Mouse (Mus musculus) liver, embryonic 14 days (tissue): ENCODE measurements around the gene Caly. TPM values are rescaled to one million over a fixed set of nuclear protein-coding genes. Genes with fewer than 3 reads are reported as not detected.

Experiments
- polyA plus RNA-seq: library from polyadenylated mRNA; depleted of rRNA; stranded (reverse); fragments of >200 nt; gene quantifications from 2 replicates; pipeline ENCODE4 v1.2.3, GENCODE M21; 2012; rRNA removed

The Caly gene
- polyA plus RNA-seq, result 0.02 and 0.03 TPM in 2 replicates

DNA sequence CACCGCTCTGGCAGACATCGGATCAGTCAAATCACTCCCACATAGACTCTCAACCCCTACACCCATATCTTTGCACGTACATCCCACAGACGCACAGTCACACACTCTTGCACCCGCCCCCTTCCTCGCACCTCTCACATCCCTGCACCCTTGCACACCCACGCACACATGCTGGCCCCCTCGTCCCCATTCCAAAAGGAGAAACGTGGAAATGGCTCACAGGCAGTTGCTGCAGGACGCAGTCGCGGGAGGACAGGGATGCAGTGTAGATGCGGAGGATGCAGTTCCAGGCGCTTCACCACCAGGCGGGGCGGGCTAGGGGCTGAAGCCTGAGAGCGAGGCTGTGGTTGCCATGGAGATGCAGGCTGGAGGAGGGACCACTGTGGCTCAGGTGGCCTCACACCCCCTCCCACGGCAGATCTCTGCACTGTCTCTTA lies at the start of gene Caly:
Gene Caly, minus strand, starts transcription at position 307 of the 437 bp plus-strand sequence.

GRCm38 (mm10) chr7:140116329-140117054 lies 34.1 kb upstream of the Caly start, which contains the start of gene Echs1:
Gene Echs1, minus strand, starts transcription at chr7:140116476.

GRCm38 (mm10) chr7:140115583-140116328 lies 33.4 kb upstream of the Caly start, which contains the start of gene Paox:
Gene Paox, plus strand, starts transcription at chr7:140115799.

DNA sequence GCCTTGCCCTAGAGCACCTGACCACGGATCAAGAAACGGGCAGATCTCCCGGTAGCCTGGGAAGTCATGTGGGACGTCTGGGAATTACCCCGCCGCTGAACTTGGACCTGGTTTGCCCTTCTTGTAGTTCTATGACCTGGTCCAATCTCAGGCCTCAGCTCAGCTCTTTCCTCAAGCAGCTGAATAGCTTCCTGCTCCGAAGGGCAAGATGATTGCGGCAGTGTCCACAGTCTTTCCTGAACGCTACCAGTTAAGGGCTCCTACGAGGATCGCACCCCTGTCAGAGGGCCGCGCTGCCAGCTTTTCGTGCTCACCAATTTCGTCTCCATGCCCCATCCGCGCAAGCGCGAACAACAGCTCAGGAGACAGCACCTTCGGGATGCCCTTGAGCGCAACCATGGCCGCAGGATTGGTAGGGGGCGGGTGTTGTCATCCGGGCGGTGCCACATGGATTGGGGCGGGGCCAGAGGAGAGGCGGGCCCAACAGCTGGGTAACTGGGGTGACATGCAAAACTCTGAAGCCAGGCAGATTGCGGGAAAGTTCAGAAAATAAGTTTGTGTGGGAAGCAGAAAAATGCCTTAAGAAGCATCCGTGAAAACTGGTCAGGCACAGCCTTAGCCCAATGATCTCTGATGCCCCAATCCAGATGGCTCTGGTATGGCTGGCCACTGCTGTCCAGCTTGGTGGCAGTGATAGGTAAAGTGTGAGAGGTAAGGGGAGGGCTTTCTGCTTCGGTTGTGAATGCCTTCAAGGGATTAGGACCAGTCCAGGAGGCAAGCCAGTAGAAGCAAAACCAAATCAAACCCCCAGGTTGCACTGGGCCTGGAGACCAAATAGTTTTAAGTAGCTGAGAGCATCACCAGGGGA lies 19.9 kb upstream of the Caly start, which contains the start of gene Fuom:
Gene Fuom, minus strand, starts transcription at position 449 of the 868 bp plus-strand sequence.

GRCm38 (mm10) chr7:140092924-140093528 lies 10.7 kb upstream of the Caly start, which contains the start of gene Prap1:
Gene Prap1, plus strand, starts transcription at chr7:140093395.

DNA sequence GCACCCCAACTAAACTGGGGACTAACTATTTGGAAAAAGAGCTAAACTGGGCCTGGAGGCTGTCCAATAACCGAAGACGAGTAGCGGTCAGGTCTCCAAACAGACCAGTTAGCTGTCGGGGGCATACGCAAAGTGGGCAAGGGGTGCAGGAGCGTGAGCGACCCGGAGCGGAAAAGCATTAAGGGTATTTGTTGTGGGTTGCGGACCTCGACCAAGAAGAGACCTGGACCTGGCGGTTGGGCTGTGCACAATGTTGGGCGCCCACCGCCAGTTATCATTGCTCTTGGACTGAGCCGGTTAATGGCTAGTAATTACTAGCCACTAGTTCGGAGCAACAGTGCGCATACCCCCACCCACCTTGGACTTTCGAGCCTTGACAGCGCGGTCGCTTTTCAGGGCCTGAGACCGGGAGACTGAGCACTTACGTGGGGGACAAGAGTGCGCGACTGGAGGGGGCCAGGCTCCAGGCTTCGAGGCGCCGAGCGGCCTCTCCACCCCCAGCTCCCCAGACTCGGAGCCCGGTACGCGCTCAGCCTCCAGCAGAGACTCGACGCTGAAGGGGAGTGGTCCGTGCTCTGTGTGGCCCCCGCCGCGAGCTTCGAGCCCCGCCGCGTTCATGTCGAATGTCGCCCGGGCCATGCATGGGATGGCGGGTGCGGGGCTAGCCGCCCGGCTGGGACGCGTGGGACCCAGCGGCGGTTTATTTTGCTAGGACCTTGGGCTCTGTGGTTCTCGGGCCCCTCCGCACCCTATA lies 33.8 kb downstream of the Caly start, which contains the start of gene Msx3:
Gene Msx3, minus strand, starts transcription at position 729 of the 754 bp plus-strand sequence.

DNA sequence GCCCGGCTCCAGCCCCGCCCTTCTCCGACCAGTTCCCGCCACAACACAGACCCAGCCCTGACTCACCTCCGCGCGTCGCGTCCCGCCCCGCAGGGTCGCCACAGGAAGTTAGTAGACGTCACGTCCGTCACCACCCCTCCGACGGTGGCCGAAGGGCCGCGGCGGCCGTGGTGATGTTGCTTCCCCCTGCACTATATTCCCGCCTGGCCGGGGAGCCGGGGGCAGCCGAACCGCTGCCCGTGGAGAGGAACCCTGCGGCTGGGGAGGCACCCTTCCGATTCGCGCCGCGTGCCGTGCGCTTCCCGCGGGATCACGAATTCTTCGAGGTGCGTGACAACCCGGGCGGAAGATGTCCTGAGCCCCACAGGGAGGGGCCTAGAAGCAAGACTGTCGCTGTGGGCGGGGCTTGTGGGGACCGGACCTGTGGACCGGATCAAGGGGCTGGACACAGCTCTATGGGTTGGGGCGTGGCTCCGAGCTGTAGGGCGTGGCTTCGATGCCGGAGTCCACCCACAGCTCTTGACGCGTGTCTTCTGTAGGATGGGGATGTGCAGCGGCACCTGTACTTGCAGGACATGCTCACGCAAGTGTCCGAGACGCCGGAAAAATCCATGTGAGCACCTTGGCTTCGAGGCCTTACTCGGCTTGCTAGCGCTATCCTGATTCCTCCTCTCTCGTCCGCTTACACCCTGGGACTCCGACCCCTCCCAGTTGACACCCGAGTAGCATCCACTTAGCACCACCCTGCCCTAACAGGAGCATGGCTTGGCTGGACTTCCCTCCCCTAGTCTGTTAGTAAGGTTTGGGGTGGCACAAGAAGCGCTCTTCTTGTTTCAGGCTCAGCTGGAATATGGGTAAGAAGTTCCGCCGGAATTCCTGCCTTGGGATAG lies 45.8 kb downstream of the Caly start, which contains the start of the genes Zfp511 and Tubgcp2:
Gene Zfp511, plus strand, starts transcription at position 111 of the 890 bp plus-strand sequence.
Gene Tubgcp2, minus strand, starts transcription at position 389 of the 890 bp plus-strand sequence.

Other genes with a start within 250 kb of the Caly start
- 0.01 TPM in 1 of 2 replicates, not detected in the other for gene Adgra1, start 248.4 kb downstream of the Caly start, polyA plus RNA-seq
- 0.01 TPM in 1 of 2 replicates, not detected in the other for gene Kndc1, start 187.9 kb downstream of the Caly start, polyA plus RNA-seq
- gene Utf1, start 138.8 kb downstream of the Caly start, polyA plus RNA-seq, result not detected in 2 replicates
- gene 6430531B16Rik, start 103.8 kb downstream of the Caly start, polyA plus RNA-seq, result 0.03 TPM in 1 of 2 replicates, not detected in the other
- gene Adam8, start 90.0 kb downstream of the Caly start, polyA plus RNA-seq, result 0.55 and 1.0 TPM in 2 replicates
- gene Zfp511, start 46.2 kb downstream of the Caly start, polyA plus RNA-seq, result 23.6 and 26.6 TPM in 2 replicates
- 17.6 and 20.5 TPM in 2 replicates for gene Tubgcp2, start 45.9 kb downstream of the Caly start, polyA plus RNA-seq
- gene Msx3, start 33.5 kb downstream of the Caly start, polyA plus RNA-seq, result not detected in 2 replicates
- gene Prap1, start 10.8 kb upstream of the Caly start, polyA plus RNA-seq, result 0.25 and 0.39 TPM in 2 replicates
- 5.6 and 7.5 TPM in 2 replicates for gene Fuom, start 19.9 kb upstream of the Caly start, polyA plus RNA-seq
- gene Paox, start 33.3 kb upstream of the Caly start, polyA plus RNA-seq, result 3.8 and 5.0 TPM in 2 replicates
- gene Echs1, start 33.9 kb upstream of the Caly start, polyA plus RNA-seq, result 42.5 and 51.9 TPM in 2 replicates
- gene Mtg1, start 55.0 kb upstream of the Caly start, polyA plus RNA-seq, result 15.6 and 15.9 TPM in 2 replicates
- 0.01 TPM in 2 replicates for gene Sprn, start 72.3 kb upstream of the Caly start, polyA plus RNA-seq
- gene Olfr522, start 82.2 kb upstream of the Caly start, polyA plus RNA-seq, result not detected in 2 replicates
- gene Olfr523, start 90.7 kb upstream of the Caly start, polyA plus RNA-seq, result not detected in 2 replicates
- not detected in 2 replicates for gene Olfr524, start 123.4 kb upstream of the Caly start, polyA plus RNA-seq
- gene Cd163l1, start 135.7 kb upstream of the Caly start, polyA plus RNA-seq, result 0.05 and 0.07 TPM in 2 replicates
- 0.01 TPM in 1 of 2 replicates, not detected in the other for gene 5830411N06Rik, start 164.7 kb upstream of the Caly start, polyA plus RNA-seq
- gene Olfr525, start 238.3 kb upstream of the Caly start, polyA plus RNA-seq, result not detected in 2 replicates